Mouse (Mus musculus): ENCODE measurements at regions not wholly inside any gene's neighbourhood (a gene's known extent, or its start where the extent isn't known, plus 50 kb on each side); places are given as distances from the start of the nearest gene placed in this dataset.
"Not testable (repeated sequence)": the region's sequence is repeated elsewhere in the genome, so short reads cannot be mapped to it uniquely, and the experiment has no call there.

DNA sequence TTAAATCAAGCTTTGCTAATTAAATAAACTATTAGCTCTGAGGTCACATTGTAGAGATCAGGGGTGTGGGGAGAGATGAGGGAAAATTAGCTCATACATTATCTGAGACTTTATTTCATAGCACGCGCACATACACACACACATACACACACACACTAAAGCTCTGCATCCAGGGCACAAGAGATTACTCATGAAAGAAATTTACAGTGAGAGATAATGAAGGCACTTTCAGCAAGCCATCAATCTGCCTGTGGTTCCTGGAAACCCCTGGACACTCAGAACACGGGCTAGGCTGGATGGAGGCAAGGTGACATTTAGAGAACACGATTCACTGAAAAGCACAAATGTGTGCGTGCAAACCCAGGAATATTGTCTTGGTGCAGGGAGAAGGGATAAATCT is 60.2 kb downstream of the Scg2 start:
- intact Hi-C loops (cut with DNase I), result no loop called here
- DNase-seq, result no peak

DNA sequence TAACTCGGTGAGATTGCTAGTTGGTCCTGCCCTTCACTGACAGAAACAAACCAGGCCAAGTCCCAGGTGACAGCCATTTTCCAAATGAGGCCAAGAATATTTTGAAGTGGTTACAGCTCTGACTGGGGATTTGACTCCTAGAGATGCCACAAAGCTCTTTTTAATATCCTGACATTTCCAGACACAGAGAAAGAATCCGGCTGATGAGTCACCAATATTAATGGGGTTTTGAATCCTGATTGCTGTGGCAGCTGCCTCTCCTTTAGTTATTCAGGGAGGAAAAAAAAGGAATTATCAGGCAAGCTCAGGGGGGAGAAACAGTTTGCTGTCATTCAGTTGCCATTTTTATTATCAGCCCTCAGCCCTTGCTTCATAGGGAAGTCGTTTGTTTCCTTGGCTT is 65.1 kb downstream of the Scg2 start:
- intact Hi-C loops (cut with DNase I), result no loop called here
- no peak for DNase-seq

DNA sequence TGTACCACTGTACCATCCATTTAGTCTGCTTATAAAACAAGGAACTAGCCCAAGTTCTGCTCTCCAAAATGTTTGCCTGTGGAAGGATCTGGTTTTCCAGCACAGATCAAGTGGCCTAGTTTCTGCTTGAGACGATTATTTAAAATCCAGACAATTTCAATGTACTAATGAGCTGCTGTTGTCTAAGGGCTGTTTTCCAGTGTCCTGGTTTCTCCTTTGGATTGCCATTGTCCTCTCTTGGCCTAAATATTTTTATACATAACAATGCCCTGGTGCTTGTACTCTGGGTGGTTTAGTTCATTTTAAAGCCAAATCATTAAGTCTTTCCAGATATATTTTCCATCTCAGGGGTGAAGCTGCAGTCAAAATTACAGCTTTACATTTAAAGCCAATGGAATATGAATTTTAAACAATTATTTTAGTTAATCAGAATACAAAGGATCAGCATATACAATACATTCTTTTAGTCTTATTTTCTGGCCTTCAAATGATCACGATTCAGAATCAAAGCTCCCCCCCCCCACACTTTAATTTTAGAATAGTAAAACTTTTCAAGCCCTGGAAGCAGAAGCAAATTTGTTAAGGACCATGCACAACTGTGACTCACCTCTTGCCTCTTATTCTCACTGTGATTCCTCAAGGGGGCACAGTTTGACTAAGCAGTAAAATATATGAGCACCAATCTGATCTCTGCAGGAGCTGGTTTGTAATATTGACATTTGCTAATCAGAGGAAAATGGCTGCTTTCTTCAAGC is 82.5 kb downstream of the Scg2 start:
- no peak for DNase-seq
- intact Hi-C loops (cut with DNase I), result no loop called here

DNA sequence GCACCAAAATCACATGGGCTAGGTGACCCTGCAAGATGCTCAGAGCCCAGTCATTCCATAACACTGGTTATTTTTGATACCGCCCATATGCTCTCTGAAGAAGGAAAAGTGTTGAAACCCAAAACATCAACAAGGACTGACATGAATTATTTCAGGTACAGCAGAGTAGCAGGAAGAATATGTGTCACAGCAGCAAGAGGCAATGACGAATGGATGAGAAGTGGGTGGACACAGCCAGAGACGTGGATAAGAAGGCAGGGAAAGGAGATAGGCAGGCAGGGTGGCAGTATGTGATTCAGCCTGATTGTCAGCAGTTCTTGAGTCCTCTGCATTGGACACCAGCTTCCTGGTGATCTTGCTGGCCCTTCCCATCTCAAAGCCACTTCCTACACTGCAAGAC is 93.4 kb downstream of the Scg2 start:
- intact Hi-C loops (cut with DNase I), result no loop called here
- no peak for DNase-seq

DNA sequence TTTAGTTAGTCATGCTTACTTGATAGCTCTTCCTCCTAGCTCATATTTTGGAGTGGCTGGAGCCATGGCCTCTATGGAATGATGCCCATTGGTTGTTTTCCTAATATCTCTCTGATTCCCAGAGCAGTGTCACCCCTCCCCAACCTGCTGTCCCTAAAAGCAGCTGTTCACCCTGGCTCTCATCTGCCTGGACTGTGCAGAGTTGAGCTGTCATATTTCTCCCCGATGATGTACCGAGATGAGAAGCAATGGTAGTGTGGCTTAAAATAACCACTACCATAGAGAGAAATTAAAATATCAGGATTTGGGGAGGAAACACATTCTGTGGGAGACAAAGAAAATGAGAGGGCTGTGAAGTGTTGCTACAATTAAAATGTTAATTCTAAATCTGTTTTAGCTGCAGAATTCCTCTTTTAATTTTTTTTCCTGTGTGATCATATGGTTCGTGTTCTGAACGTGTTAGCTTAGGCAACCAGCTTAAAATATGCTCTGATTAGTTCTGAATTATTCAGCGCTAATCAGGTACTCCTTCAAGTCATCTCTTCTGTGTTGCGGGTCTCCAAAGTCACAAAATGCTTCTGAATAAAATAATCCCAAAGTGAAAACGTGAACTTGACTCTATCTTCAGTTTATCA is 104.3 kb downstream of the Scg2 start:
- intact Hi-C loops (cut with DNase I), result no loop called here
- DNase-seq, result no peak

DNA sequence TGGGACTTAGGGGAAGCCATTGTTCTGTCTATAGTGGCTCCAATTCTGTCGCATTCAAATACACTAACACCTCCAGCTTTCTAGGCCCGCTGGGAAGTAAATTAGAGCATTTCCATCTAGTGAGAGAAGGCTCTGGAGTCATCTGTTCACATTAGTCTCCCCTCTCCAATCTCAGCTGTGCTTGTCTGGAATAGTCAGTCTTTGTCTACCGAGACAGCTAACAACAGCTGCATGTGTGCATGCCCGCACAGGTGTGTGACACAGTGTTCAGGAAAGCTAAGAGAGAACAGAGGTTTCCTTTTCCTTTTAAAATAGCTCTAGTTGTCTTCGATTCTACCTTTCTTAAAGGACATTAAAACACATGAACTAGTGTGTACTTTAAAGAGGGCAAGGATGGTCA is 122.7 kb downstream of the Scg2 start:
- intact Hi-C loops (cut with DNase I), result no loop called here

DNA sequence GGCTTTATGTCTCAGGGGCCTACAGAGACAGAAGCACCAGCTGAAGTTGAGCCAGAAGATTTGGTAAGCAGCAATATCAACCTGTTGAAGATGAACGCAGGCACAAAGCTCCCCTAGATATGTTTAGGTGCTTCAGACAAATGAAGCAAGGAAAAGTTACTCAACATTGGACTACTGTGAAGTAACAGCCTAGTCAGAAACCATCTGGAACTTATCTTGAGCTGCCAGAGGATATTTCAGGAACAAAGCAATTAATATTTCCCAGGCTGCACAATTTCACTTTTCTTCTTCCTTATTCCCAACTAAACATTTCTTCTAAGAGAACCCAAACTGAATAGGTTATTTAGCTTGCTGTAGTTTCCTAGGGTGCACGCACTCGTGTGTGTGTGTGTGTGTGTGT is 125.1 kb downstream of the Scg2 start:
- intact Hi-C loops (cut with DNase I), result no loop called here
- DNase-seq, result no peak

More for the DNA sequence above, 122.7 kb downstream of the Scg2 start:
- DNase-seq, result no peak

DNA sequence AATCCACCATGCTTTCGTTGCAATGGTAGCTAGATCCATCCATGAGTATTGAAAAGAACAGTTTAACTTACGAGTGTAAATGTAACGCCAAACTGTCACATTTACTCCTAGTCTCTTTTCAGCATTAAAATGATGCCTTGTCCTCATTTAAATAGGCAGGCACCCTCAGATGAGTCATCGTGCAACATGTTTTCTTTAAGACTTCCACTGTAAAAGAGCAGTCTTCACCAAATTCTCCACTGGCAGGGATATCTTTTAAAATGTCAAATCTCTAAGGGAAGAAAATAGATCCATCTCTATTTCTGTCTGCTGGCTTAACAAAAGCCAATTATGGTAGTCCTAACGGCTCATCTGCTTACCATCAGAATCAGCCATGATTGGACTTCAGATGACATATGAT is 127.8 kb downstream of the Scg2 start:
- intact Hi-C loops (cut with DNase I), result no loop called here

DNA sequence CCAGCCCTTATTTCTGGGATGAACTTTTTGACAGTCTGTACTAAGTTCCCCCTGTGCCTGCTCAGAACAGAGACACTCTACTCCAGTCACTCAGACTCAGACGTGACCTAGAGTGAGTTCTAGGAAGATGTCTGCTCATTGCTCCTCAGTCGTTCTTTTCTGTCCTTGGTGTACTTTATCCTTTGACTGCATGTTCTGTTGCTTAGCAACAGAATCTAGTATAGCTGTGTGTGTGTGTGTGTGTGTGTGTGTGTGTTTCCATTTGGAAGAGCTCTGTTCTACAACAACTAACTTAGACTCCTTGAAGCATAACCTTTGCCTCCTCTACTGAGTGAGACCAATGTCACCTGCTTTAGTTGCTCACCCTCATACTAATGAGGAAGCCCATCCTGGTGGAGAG is 136.3 kb downstream of the Scg2 start:
- no peak for DNase-seq
- intact Hi-C loops (cut with DNase I), result no loop called here

More for the DNA sequence above, 127.8 kb downstream of the Scg2 start:
- no peak for DNase-seq

DNA sequence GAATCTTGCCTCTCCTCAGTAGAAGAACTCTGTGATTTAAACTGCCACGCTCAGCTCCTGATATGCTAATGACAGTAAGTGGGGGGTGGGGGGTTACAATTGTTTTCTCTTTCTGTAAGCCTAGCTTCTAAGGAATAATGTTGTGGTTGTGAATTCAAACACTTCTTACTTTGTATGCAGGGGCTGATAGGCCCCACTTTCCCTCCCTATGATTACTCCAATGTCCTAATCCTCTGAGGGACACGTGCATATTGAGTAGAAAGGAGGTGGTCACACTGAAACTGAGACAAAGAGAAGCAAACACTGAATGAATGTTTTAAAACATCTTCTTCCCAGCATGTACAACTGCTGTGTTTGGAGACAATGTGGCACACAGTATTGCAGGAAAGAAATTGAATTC is 140.3 kb downstream of the Scg2 start:
- intact Hi-C loops (cut with DNase I), result no loop called here
- no peak for DNase-seq

DNA sequence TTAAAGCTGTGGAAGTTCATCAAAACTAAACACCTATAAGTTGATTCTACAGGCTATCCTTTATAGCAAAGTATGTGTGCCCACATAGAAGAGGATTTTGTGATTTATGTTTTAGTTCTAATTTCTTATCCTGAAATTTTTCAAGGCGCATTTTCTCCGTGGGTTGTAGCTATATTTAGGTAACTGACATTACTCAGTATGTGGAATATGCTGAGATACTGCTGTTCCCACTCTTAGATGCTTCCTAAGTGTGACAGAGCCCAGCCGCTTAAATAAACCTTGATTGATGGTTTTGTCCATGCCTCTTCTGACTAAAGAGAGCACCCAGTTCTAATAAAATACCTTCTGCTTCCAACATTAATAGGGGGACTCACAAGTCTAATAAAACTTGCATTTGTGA is 180.2 kb downstream of the Scg2 start:
- no peak for DNase-seq
- intact Hi-C loops (cut with DNase I), result no loop called here

DNA sequence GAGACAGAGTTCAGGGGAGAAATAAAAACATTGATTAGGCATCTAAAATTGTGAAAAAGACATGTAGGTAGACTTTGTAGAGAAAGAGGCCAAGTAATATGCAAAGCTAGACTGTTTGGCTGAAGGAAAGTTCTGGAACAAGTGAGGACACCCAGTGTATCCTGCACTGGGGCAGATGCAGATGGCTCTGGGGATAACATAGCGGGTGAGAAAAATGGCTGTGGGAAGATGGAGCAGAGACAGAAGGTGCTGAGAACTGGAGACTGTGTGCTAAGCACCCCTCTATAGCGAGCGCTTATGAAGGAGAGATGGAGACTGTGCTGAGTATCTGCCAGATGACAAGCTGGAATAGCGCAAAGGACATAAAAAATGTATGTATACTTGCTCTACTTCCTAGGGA is 226.9 kb downstream of the Scg2 start:
- no peak for DNase-seq
- intact Hi-C loops (cut with DNase I), result no loop called here

DNA sequence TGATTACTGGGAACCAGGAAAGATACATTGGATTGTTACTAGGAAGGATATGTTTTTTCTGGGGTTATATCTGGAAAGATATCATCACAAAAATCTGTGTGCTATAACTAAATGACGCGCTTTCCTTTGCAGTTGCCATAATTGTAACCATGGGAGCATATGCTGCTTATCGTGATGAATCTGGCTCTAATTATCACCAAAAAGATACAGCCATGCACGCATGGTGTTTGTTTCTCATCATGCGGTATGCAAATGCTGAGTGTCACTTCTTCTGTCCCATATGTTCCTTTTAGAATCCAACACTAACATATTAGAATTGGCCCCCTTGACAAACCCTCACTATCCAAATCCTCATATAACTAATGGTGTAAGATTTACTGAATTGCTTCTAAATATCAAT is 227.4 kb downstream of the Scg2 start:
- no peak for DNase-seq
- intact Hi-C loops (cut with DNase I), result no loop called here

DNA sequence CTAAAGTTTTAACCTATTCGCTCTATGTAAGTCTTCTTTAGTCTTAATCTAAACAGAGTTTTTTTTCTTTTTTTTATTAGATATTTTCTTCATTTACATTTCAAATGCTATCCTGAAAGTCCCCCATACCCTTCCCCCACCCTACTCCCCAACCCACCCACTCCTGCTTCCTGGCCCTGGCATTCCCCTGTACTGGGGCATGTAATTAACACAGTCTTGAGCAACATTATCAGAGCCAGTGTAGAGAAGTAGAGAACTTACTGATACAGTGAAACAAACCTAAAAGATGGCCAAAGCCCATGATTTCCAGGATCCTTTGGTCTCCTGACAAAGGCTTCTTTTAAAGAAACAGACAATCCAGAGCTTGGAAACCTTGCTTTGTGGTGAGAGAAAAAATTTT is 227.9 kb downstream of the Scg2 start:
- DNase-seq; intact Hi-C loops (cut with DNase I): not testable (repeated sequence)

DNA sequence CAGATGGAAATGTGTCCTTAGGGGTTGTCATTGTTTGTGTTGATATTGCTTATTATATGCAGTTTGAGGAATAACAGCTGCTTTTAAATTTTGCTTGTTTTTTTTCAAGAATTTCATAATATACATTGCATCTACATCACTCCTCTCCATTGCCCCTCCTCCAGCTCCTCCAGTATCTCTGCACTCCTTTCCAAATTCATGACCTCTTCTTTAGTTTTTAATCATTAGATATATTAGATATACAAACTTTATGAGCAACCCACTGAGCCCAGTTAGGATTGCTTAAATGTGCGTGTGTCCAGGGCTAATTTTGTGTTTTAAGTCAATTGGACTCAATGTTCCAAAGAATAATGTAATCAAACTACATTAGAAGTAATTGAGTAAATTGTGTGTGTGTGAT is 232.7 kb downstream of the Scg2 start:
- intact Hi-C loops (cut with DNase I), result no loop called here
- DNase-seq, result no peak

DNA sequence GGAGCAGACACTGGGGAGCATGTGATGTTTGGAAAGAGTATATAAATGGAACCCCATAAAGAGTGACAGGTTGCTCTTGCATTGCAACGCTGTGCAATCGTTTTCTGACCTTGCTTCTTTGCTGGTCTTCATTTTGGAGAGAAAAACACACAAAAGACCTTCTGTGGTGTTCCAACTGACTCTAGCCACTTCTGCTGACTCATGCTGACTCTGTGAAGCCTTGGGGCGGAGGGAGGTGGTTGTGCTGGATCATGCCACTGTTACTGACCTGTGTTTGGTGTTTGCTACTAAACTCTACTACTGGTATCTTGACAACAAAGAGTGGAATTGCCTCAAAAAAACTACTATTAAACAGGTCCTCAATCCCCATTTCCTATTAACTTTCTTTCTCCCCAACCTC is 242.2 kb downstream of the Scg2 start:
- no peak for DNase-seq
- intact Hi-C loops (cut with DNase I), result no loop called here

DNA sequence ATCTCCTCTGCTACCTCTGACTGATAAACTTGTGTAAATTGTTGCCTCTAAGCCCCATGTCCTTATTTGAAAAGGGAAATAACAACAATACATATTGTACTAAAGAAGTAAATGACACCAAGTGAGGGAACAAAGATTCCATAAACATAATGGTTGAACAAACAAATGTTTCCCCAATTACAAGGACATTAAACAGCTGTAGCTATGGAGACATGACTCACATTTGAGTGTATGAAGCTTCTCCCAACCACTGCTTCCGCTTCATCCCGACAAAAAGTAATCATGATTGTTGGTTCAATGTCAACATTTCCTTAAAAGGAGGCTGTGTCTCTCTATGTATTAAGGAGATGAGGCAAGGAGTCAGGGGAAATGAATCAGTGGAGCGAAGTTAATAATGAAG is 248.9 kb downstream of the Scg2 start:
- no peak for DNase-seq
- intact Hi-C loops (cut with DNase I), result loop anchor here (5.0 kb wide), 1 partner anchor 469 kb away; no protein-coding TSS in a partner anchor

DNA sequence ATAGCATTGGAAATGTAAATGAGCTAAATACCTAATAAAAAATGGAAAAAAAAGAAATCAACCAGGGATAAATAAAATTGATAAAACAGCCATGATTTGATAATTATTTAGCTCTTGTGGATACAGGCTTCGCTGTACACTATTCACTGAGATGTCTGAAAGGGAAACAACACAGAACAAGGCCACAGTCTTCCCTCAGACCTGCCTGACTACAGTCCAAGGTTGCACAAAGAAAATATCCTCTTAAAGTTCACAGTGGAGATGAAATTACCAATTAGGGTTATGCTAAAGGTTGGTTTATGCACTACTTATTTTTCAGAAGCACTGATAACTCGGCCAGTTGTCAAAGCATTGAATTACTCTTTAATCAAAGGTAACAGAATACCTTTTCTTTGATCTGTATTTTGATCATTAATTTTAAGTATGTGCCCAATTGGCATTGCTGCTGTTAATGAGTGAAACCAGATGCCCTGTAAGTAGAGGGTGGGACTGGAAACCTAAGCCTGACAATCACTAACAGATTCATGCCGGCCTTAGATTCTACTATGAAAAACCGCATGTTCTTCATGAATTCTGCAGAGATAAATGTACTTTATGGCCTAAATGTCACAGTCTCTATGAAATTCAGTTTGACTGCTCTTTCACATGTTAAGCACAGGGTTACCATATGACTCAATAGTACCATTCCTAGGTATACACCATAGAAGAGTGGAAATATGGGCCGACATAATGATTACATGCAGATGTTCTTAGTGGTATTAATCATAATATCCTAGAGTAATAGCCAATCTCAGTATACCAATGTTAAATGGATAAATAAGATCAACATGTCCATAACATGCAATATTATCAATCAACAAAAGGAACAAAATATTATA is 256.1 kb downstream of the Scg2 start:
- no peak for DNase-seq
- intact Hi-C loops (cut with DNase I), result no loop called here

DNA sequence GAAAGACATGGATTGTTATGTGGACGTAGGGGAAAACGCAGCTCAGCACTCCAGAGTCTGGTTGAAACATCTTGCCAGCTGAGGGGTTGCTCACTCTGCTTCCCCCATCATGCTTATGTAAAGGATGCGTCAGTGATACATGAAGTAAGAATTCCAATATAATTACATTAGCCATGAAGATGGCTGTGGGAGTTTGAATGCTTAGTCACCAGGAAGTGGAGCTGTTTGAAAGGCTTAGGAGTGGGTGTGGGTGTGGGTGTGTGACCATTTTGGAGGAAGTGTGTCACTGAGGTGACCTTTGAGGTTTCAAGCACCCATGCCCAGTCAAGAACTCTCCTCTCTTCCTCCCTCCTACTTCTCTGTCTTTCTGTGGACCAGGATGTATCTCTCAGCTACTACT is 295.8 kb downstream of the Scg2 start:
- intact Hi-C loops (cut with DNase I), result no loop called here
- no peak for DNase-seq
